Mouse (Mus musculus): Measurements from ENCODE around the gene Rad9a. TPM values are rescaled to one million over a fixed set of nuclear protein-coding genes. Genes with fewer than 3 reads are reported as not detected.

The Rad9a gene
- polyA plus RNA-seq, 1 experiment from 2014 or later = 33.2 TPM

- peak; percentile 94 for DNase-seq (ENCODE audit: low spot score)
- Histone ChIP-seq H3K4me2 (ENCODE audit: low read length) (peak within 1 kb of the TSS; percentile 66), H3K4me3 (ENCODE audit: low read depth, low read length) (peak within 1 kb of the TSS; percentile 62), H3K4me1 (replicated peaks; ENCODE audit: control insufficient read depth, insufficient read depth, low read length) (peaks cover 21% of the 10 kb centered on the region), H3K27me3 (replicated peaks; ENCODE audit: control insufficient read depth, insufficient read depth, low read length) (no peaks in the 10 kb centered on the region), H3K9ac (ENCODE audit: low read length) (peak within 1 kb of the TSS; percentile 48), H3K27ac (ENCODE audit: low read depth) (peak within 1 kb of the TSS; percentile 82), H3K9me3 (ENCODE audit: control insufficient read depth, low read length) (no peaks in the 10 kb centered on the region), H3K36me3 (ENCODE audit: control insufficient read depth, insufficient read depth, low read length) (no peaks in the 10 kb centered on the region)
- 13% methylated on average over 25 of the region's 26 CpGs for WGBS
- peak; percentile 73 for ATAC-seq (replicated peaks; ENCODE audit: low FRiP score, low TSS enrichment, low read depth)
Observed at GRCm38 (mm10) chr19:4231253-4232185, 30.1 kb upstream of the Rad9a start, which contains the start of gene Pold4. Gene Pold4 (plus strand): TSS chr19:4231899.

- no peak overlapping the region for H3K4me2 ChIP-seq (ENCODE audit: low read length)
- WGBS = 69% methylated on average over 8 of the region's 8 CpGs
- H3K4me1 ChIP-seq (replicated peaks; ENCODE audit: control insufficient read depth, insufficient read depth, low read length) = peaks cover 21% of the 10 kb centered on the region
- no peak for ATAC-seq (replicated peaks; ENCODE audit: low FRiP score, low TSS enrichment, low read depth)
- no peak for DNase-seq (ENCODE audit: low spot score)
- no peaks in the 10 kb centered on the region for H3K36me3 ChIP-seq (ENCODE audit: control insufficient read depth, insufficient read depth, low read length)
- no peaks in the 10 kb centered on the region for H3K9me3 ChIP-seq (ENCODE audit: control insufficient read depth, low read length)
- H3K4me3 ChIP-seq (ENCODE audit: low read depth, low read length) = no peak overlapping the region
- H3K9ac ChIP-seq (ENCODE audit: low read length) = no peak overlapping the region
- no peaks in the 10 kb centered on the region for H3K27me3 ChIP-seq (replicated peaks; ENCODE audit: control insufficient read depth, insufficient read depth, low read length)
- no peak overlapping the region for H3K27ac ChIP-seq (ENCODE audit: low read depth)
Observed at GRCm38 (mm10) chr19:4230415-4230814, 29.0 kb upstream of the Rad9a start.

GRCm38 (mm10) chr19:4229451-4230076, 28.1 kb upstream of the Rad9a start:
- DNase-seq (ENCODE audit: low spot score) (no peak), ATAC-seq (replicated peaks; ENCODE audit: low FRiP score, low TSS enrichment, low read depth) (peak; percentile 36; the same call in 1 of the 2 replicates)
- 27% methylated on average over 9 of the region's 9 CpGs for WGBS

GRCm38 (mm10) chr19:4228891-4229290, 27.4 kb upstream of the Rad9a start:
- H3K9me3 ChIP-seq (ENCODE audit: control insufficient read depth, low read length) = no peaks in the 10 kb centered on the region
- no peaks in the 10 kb centered on the region for H3K36me3 ChIP-seq (ENCODE audit: control insufficient read depth, insufficient read depth, low read length)
- H3K4me3 ChIP-seq (ENCODE audit: low read depth, low read length) = no peak overlapping the region
- no peak overlapping the region for H3K27ac ChIP-seq (ENCODE audit: low read depth)
- WGBS = 67% methylated on average over 4 of the region's 4 CpGs
- no peak overlapping the region for H3K9ac ChIP-seq (ENCODE audit: low read length)
- DNase-seq (ENCODE audit: low spot score) (no peak), ATAC-seq (replicated peaks; ENCODE audit: low FRiP score, low TSS enrichment, low read depth) (no peak)
- H3K4me2 ChIP-seq (ENCODE audit: low read length) = no peak overlapping the region
- H3K4me1 ChIP-seq (replicated peaks; ENCODE audit: control insufficient read depth, insufficient read depth, low read length) = peaks cover 21% of the 10 kb centered on the region
- H3K27me3 ChIP-seq (replicated peaks; ENCODE audit: control insufficient read depth, insufficient read depth, low read length) = no peaks in the 10 kb centered on the region

More at GRCm38 (mm10) chr19:4229451-4230076, 28.1 kb upstream of the Rad9a start:
- Histone ChIP-seq H3K27ac (ENCODE audit: low read depth) (no peak overlapping the region), H3K4me3 (ENCODE audit: low read depth, low read length) (no peak overlapping the region), H3K4me2 (ENCODE audit: low read length) (no peak overlapping the region), H3K9ac (ENCODE audit: low read length) (no peak overlapping the region), H3K4me1 (replicated peaks; ENCODE audit: control insufficient read depth, insufficient read depth, low read length) (peaks cover 21% of the 10 kb centered on the region), H3K36me3 (ENCODE audit: control insufficient read depth, insufficient read depth, low read length) (no peaks in the 10 kb centered on the region), H3K27me3 (replicated peaks; ENCODE audit: control insufficient read depth, insufficient read depth, low read length) (no peaks in the 10 kb centered on the region), H3K9me3 (ENCODE audit: control insufficient read depth, low read length) (no peaks in the 10 kb centered on the region)

- H3K9ac ChIP-seq (ENCODE audit: low read length) = no peak overlapping the region
- H3K9me3 ChIP-seq (ENCODE audit: control insufficient read depth, low read length) = no peaks in the 10 kb centered on the region
- peak; percentile 80 for DNase-seq (ENCODE audit: low spot score)
- ATAC-seq (replicated peaks; ENCODE audit: low FRiP score, low TSS enrichment, low read depth) = 0 out of 2 replicates have a peak, but pooled peaks have one; percentile 37
- H3K36me3 ChIP-seq (ENCODE audit: control insufficient read depth, insufficient read depth, low read length) = no peaks in the 10 kb centered on the region
- WGBS = 16% methylated on average over 8 of the region's 8 CpGs
- H3K4me1 ChIP-seq (replicated peaks; ENCODE audit: control insufficient read depth, insufficient read depth, low read length) = peaks cover 21% of the 10 kb centered on the region
- no peaks in the 10 kb centered on the region for H3K27me3 ChIP-seq (replicated peaks; ENCODE audit: control insufficient read depth, insufficient read depth, low read length)
- H3K4me3 ChIP-seq (ENCODE audit: low read depth, low read length) = no peak overlapping the region
- no peak overlapping the region for H3K4me2 ChIP-seq (ENCODE audit: low read length)
- no peak overlapping the region for H3K27ac ChIP-seq (ENCODE audit: low read depth)
Observed at GRCm38 (mm10) chr19:4227894-4228678, 26.6 kb upstream of the Rad9a start.

GRCm38 (mm10) chr19:4227446-4227845, 26.0 kb upstream of the Rad9a start:
- H3K4me3 ChIP-seq (ENCODE audit: low read depth, low read length) = no peak overlapping the region
- H3K9me3 ChIP-seq (ENCODE audit: control insufficient read depth, low read length) = no peaks in the 10 kb centered on the region
- H3K9ac ChIP-seq (ENCODE audit: low read length) = no peak overlapping the region
- no peak overlapping the region for H3K27ac ChIP-seq (ENCODE audit: low read depth)
- no peak for ATAC-seq (replicated peaks; ENCODE audit: low FRiP score, low TSS enrichment, low read depth)
- H3K36me3 ChIP-seq (ENCODE audit: control insufficient read depth, insufficient read depth, low read length) = peaks cover under 1% of the 10 kb centered on the region; the same call in 1 of the 2 replicates
- peaks cover 20% of the 10 kb centered on the region for H3K4me1 ChIP-seq (replicated peaks; ENCODE audit: control insufficient read depth, insufficient read depth, low read length)
- no peak overlapping the region for H3K4me2 ChIP-seq (ENCODE audit: low read length)
- no peaks in the 10 kb centered on the region for H3K27me3 ChIP-seq (replicated peaks; ENCODE audit: control insufficient read depth, insufficient read depth, low read length)
- 79% methylated on average over 5 of the region's 5 CpGs for WGBS
- DNase-seq (ENCODE audit: low spot score) = no peak

- Histone ChIP-seq H3K9ac (ENCODE audit: low read length) (no peak overlapping the region), H3K4me1 (replicated peaks; ENCODE audit: control insufficient read depth, insufficient read depth, low read length) (peaks cover 22% of the 10 kb centered on the region), H3K27ac (ENCODE audit: low read depth) (no peak overlapping the region), H3K27me3 (replicated peaks; ENCODE audit: control insufficient read depth, insufficient read depth, low read length) (no peaks in the 10 kb centered on the region), H3K9me3 (ENCODE audit: control insufficient read depth, low read length) (no peaks in the 10 kb centered on the region), H3K4me3 (ENCODE audit: low read depth, low read length) (no peak overlapping the region), H3K4me2 (ENCODE audit: low read length) (no peak overlapping the region), H3K36me3 (ENCODE audit: control insufficient read depth, insufficient read depth, low read length) (peaks cover 7% of the 10 kb centered on the region)
- ATAC-seq (replicated peaks; ENCODE audit: low FRiP score, low TSS enrichment, low read depth) = no peak
- WGBS = 90% methylated on average over 7 of the region's 7 CpGs
- DNase-seq (ENCODE audit: low spot score) = no peak
Observed at GRCm38 (mm10) chr19:4226779-4227178, 25.3 kb upstream of the Rad9a start.

GRCm38 (mm10) chr19:4222165-4222564, 20.7 kb upstream of the Rad9a start:
- peaks cover 7% of the 10 kb centered on the region for H3K36me3 ChIP-seq (ENCODE audit: control insufficient read depth, insufficient read depth, low read length)
- peaks cover 53% of the 10 kb centered on the region for H3K4me1 ChIP-seq (replicated peaks; ENCODE audit: control insufficient read depth, insufficient read depth, low read length)
- H3K27ac ChIP-seq (ENCODE audit: low read depth) = no peak overlapping the region
- ATAC-seq (replicated peaks; ENCODE audit: low FRiP score, low TSS enrichment, low read depth) (no peak), DNase-seq (ENCODE audit: low spot score) (no peak)
- H3K9me3 ChIP-seq (ENCODE audit: control insufficient read depth, low read length) = no peaks in the 10 kb centered on the region
- no peak overlapping the region for H3K9ac ChIP-seq (ENCODE audit: low read length)
- peak overlapping the region; percentile 13; the same call in 1 of the 2 replicates for H3K4me2 ChIP-seq (ENCODE audit: low read length)
- WGBS = 64% methylated on average over 11 of the region's 11 CpGs
- no peak overlapping the region for H3K4me3 ChIP-seq (ENCODE audit: low read depth, low read length)
- H3K27me3 ChIP-seq (replicated peaks; ENCODE audit: control insufficient read depth, insufficient read depth, low read length) = no peaks in the 10 kb centered on the region
